Mouse (Mus musculus): ENCODE measurements around the gene Hdac5.

Hdac5 gene

GRCm38 (mm10) chr11:102240636-102241035 lies 10.7 kb upstream of the Hdac5 start:
- in situ Hi-C loops (cut with MboI, MseI) = no loop called here

GRCm38 (mm10) chr11:102236022-102236421 lies 6.1 kb upstream of the Hdac5 start:
- in situ Hi-C loops (cut with MboI, MseI) = no loop called here

- in situ Hi-C loops (cut with MboI, MseI) = loop anchor here (5.0 kb wide), 2 partner anchors 37 to 72 kb away; partner anchors contain the start of gene Tmem101
Observed at GRCm38 (mm10) chr11:102229331-102229953, 524 bp downstream of the Hdac5 start.

- in situ Hi-C loops (cut with MboI, MseI) = loop anchor here (5.0 kb wide), 2 partner anchors 36 to 71 kb away; partner anchors contain the start of gene Tmem101
Observed at GRCm38 (mm10) chr11:102228646-102229268, 1.2 kb downstream of the Hdac5 start.

GRCm38 (mm10) chr11:102228191-102228545 lies 1.8 kb downstream of the Hdac5 start:
- in situ Hi-C loops (cut with MboI, MseI) = loop anchor here (5.0 kb wide), 2 partner anchors 36 to 71 kb away; partner anchors contain the start of gene Tmem101

- in situ Hi-C loops (cut with MboI, MseI) = loop anchor here (5.0 kb wide), 2 partner anchors 35 to 70 kb away; partner anchors contain the start of gene Tmem101
Observed at GRCm38 (mm10) chr11:102227270-102228190, 2.4 kb downstream of the Hdac5 start.

- in situ Hi-C loops (cut with MboI, MseI) = loop anchor here (5.0 kb wide), 2 partner anchors 34 to 69 kb away; partner anchors contain the start of gene Tmem101
Observed at GRCm38 (mm10) chr11:102226067-102226978, 3.6 kb downstream of the Hdac5 start.

- in situ Hi-C loops (cut with MboI, MseI) = loop anchor here (5.0 kb wide), 2 partner anchors 33 to 68 kb away; partner anchors contain the start of gene Tmem101
Observed at GRCm38 (mm10) chr11:102225221-102225620, 4.7 kb downstream of the Hdac5 start.

GRCm38 (mm10) chr11:102224686-102225085 lies 5.3 kb downstream of the Hdac5 start:
- in situ Hi-C loops (cut with MboI, MseI) = loop anchor here (5.0 kb wide), 2 partner anchors 32 to 67 kb away; partner anchors contain the start of gene Tmem101

GRCm38 (mm10) chr11:102223166-102223565 lies 6.8 kb downstream of the Hdac5 start:
- in situ Hi-C loops (cut with MboI, MseI) = no loop called here

- in situ Hi-C loops (cut with MboI, MseI) = no loop called here
Observed at GRCm38 (mm10) chr11:102221954-102222351, 8.0 kb downstream of the Hdac5 start.

- in situ Hi-C loops (cut with MboI, MseI) = no loop called here
Observed at GRCm38 (mm10) chr11:102221243-102221953, 8.6 kb downstream of the Hdac5 start.

- in situ Hi-C loops (cut with MboI, MseI) = no loop called here
Observed at GRCm38 (mm10) chr11:102220451-102220850, 9.5 kb downstream of the Hdac5 start.

GRCm38 (mm10) chr11:102219994-102220346 lies 10.0 kb downstream of the Hdac5 start:
- in situ Hi-C loops (cut with MboI, MseI) = no loop called here

GRCm38 (mm10) chr11:102219247-102219993 lies 10.5 kb downstream of the Hdac5 start:
- in situ Hi-C loops (cut with MboI, MseI) = no loop called here

- in situ Hi-C loops (cut with MboI, MseI) = no loop called here
Observed at GRCm38 (mm10) chr11:102218783-102219182, 11.2 kb downstream of the Hdac5 start.

GRCm38 (mm10) chr11:102217876-102218430 lies 12.0 kb downstream of the Hdac5 start:
- in situ Hi-C loops (cut with MboI, MseI) = no loop called here

GRCm38 (mm10) chr11:102217396-102217795 lies 12.6 kb downstream of the Hdac5 start:
- in situ Hi-C loops (cut with MboI, MseI) = no loop called here

- in situ Hi-C loops (cut with MboI, MseI) = no loop called here
Observed at GRCm38 (mm10) chr11:102216886-102217240, 13.1 kb downstream of the Hdac5 start.
